ENCODE assay signal across 18 mouse cellular contexts in the genomic region with DNA sequence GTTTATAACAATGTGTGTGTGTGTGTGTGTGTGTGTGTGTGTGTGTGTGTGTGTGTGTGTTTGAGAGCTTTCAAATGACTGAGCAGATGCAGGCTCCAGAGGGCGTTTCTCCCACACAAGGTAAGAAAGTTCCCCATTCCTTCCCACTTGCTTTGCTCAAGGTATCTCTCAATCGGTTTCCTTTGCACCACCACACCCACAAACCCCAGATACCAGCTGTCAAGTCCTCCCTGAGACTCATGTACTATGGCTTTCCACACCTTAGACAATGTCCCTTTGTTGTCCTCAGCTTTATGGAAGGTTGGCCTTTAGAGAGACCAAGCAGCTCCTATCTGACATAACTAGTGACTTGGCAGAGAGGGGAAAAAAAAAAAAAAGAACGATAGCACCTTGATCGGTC.
"Had no signal": no experiment of that assay in that cellular context is flagged by ENCODE, and none has a peak within 500 bp of the region (broad histone marks: within the 10 kb centered on the region; RNA-seq: fewer than 3 reads in every experiment).

No protein-coding gene starts in this region.

- H3K27me3 ChIP-seq: kidney, embryonic 15.5 days; limb, embryonic 12.5 days; limb, embryonic 15.5 days; midbrain, embryonic 13.5 days; stomach, embryonic 15.5 days had no signal

- H3K27ac ChIP-seq: kidney, embryonic 15.5 days; limb, embryonic 12.5 days; limb, embryonic 15.5 days; liver, embryonic 14.5 days; macrophage; midbrain, embryonic 13.5 days; stomach, embryonic 15.5 days had no signal

- H3K9ac ChIP-seq: kidney, embryonic 15.5 days; limb, embryonic 12.5 days; limb, embryonic 15.5 days; liver, embryonic 14.5 days; liver, postnatal 0 days; lung, embryonic 14.5 days; midbrain, embryonic 13.5 days; stomach, embryonic 15.5 days had no signal

- H3K36me3 ChIP-seq: kidney, embryonic 15.5 days; limb, embryonic 12.5 days; limb, embryonic 15.5 days; midbrain, embryonic 13.5 days; stomach, embryonic 15.5 days had no signal

- H3K4me2 ChIP-seq: kidney, embryonic 15.5 days; limb, embryonic 12.5 days; limb, embryonic 15.5 days; liver, embryonic 11.5 days; lung, embryonic 14.5 days; midbrain, embryonic 13.5 days; stomach, embryonic 15.5 days had no signal

- H3K4me3 ChIP-seq: kidney, embryonic 15.5 days; limb, embryonic 12.5 days; limb, embryonic 15.5 days; midbrain, embryonic 13.5 days; stomach, embryonic 15.5 days had no signal

- DNase-seq: kidney, adult 11 months; kidney, adult 8-10 months; kidney, postnatal 10 days; kidney, postnatal 36 days; left cerebral cortex, postnatal 4 days; liver, postnatal 0 days; lung, embryonic 14.5 days; thymus, postnatal 25 days had no signal

- H3K9me3 ChIP-seq: kidney, embryonic 15.5 days; limb, embryonic 12.5 days; limb, embryonic 15.5 days; midbrain, embryonic 13.5 days; stomach, embryonic 15.5 days had no signal

- ATAC-seq: liver, postnatal 0 days; lung, postnatal 0 days; midbrain, embryonic 13.5 days; midbrain, embryonic 16.5 days had no signal

- H3K4me1 ChIP-seq: midbrain, embryonic 13.5 days had no signal
